Mouse (Mus musculus) E14TG2a.4 (cell line): ENCODE measurements around the gene Slc7a7.

Source experiments
- CTCF ChIP-seq: conservative IDR thresholded peaks from 2 replicates; pipeline ENCODE4 v1.5.1; 2014; ENCODE audit warnings: low read length
- NANOG ChIP-seq: IDR thresholded peaks from 2 replicates; pipeline ENCODE4 v1.6.1; 2014; ENCODE audit warnings: borderline replicate concordance, low read length, mixed read lengths
- POU5F1 ChIP-seq: IDR thresholded peaks from 2 replicates; pipeline ENCODE4 v1.6.1; 2014; ENCODE audit warnings: low read length, borderline replicate concordance

GRCm38 (mm10) chr14:54463959-54464292, 46.3 kb upstream of the Slc7a7 start, which contains the start of gene Lrp10:
- TF ChIP-seq CTCF (no peak), POU5F1 (no peak), NANOG (no peak)
